Mouse (Mus musculus) embryonic facial prominence, embryonic 10.5 days (tissue): ENCODE results near the gene Ttc3. TPM values are rescaled to one million over a fixed set of nuclear protein-coding genes. Genes with fewer than 3 reads are reported as not detected.
"Not testable (repeated sequence)": the region's sequence is repeated elsewhere in the genome, so short reads cannot be mapped to it uniquely, and the experiment has no call there.

Source experiments
- DNase-seq: peaks from one replicate; pipeline ENCODE4 v3.0.0-alpha.2; 2017; ENCODE audit warnings: low spot score
- H3K27ac ChIP-seq: fragments of 300-500 bp; sonication (generic); replicated peaks from 2 replicates; pipeline ENCODE4 v1.5.1; 2016; ENCODE audit warnings: mild to moderate bottlenecking
- H3K27me3 ChIP-seq: fragments of 300-500 bp; sonication (generic); replicated peaks from 2 replicates; pipeline ENCODE4 v1.6.1; 2016; ENCODE audit warnings: low read depth, mild to moderate bottlenecking; ENCODE audit not compliant: poor library complexity, severe bottlenecking
- H3K36me3 ChIP-seq: fragments of 300-500 bp; sonication (generic); replicated peaks from 2 replicates; pipeline ENCODE4 v1.6.1; 2016; ENCODE audit warnings: mild to moderate bottlenecking, moderate library complexity
- H3K4me1 ChIP-seq: fragments of 300-500 bp; sonication (generic); 2 replicates; pipeline ENCODE4 v1.6.1; 2016
- H3K4me3 ChIP-seq: fragments of 300-500 bp; sonication (generic); 2 replicates; pipeline ENCODE4 v1.5.1; 2016; ENCODE audit warnings: mild to moderate bottlenecking, moderate library complexity
- H3K9me3 ChIP-seq: fragments of 300-500 bp; sonication (generic); 2 replicates; pipeline ENCODE4 v1.6.1; 2016; ENCODE audit warnings: mild to moderate bottlenecking
- WGBS: fragments of 180-500 bp; shearing (Covaris S2); methylation state at CpG from one replicate; pipeline ENCODE4 v1.1.7; 2016; 5-methylcytosine and 5-hydroxymethylcytosine counted together
- polyA plus RNA-seq: library from polyadenylated mRNA; unstranded; fragments of >200 nt; fragmentation: Nextera tagmentation; extraction: Ambion mirVana; gene quantifications from 2 replicates; pipeline ENCODE4 v1.2.1, GENCODE M21; 2016

Gene Ttc3
- polyA plus RNA-seq, 1 experiment from 2014 or later, result 304 TPM

DNA sequence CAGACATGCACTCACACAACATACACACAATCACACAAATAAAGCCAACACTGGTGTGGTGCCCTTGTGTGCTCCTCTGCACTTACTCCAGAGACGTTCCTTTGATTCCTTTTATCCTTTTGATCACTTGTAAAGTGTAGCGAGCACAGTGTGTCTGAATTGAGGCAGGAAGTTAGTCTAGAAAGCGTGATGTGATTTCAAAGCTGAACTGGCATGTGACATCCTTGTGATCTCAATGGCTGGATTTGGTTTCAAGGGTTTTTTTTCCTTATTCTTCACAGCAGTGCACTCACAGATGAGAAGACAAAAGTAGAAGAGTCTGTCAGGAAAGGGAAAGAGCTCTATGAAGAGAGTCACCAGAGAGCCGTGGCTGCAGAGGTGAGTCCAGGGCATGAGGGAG is 83.7 kb downstream of the Ttc3 start:
- Histone ChIP-seq H3K4me1 (no peaks in the 10 kb centered on the region), H3K9me3 (no peaks in the 10 kb centered on the region), H3K4me3 (no peak overlapping the region), H3K36me3 (peaks cover 100% of the 10 kb centered on the region), H3K27me3 (no peaks in the 10 kb centered on the region), H3K27ac (no peak overlapping the region)
- 77% methylated on average over 4 of the region's 4 CpGs for WGBS
- no peak for DNase-seq

DNA sequence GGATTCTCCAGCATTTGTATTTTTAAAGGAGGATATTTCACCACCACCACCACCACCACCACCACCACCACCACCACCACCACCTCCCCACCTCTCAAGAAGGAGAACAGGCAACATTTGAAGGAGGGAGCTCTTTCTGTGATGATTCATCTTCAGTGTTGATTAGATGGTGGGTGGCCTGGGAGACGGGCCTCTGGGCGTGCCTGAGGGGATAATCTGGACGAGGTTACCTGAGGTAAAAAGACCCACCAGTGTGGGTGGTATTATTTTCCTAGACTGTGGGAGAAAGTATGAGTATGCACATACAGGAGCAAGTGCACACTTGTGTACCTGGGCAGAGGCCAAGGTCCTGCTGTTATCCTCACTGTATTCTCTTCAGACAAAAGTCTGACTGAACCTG is 93.6 kb downstream of the Ttc3 start:
- Histone ChIP-seq H3K9me3 (no peaks in the 10 kb centered on the region), H3K27ac (no peak overlapping the region), H3K36me3 (peaks cover 100% of the 10 kb centered on the region), H3K27me3 (no peaks in the 10 kb centered on the region), H3K4me1 (no peaks in the 10 kb centered on the region), H3K4me3 (no peak overlapping the region)
- no peak for DNase-seq
- 95% methylated on average over 3 of the region's 3 CpGs for WGBS

DNA sequence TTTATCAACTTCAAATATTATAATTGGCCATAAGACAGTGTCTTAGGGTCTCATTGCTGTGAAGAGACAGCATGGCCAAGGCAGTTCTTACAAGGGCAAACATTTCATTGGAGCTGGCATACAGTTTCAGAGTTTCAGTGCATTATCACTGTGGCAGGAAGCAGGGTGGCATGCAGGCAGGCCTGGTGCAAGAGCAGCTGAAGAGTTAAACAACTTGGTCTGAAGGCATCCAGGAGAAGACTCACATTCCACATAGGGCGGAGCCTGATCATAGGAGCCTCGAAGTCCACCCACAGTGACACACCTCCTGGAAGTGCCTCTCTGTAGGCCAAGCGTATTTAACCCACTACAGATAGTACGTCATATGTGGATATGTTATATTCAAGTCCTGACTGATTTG is 95.5 kb downstream of the Ttc3 start:
- 93% methylated on average over 4 of the region's 4 CpGs for WGBS
- no peaks in the 10 kb centered on the region for H3K9me3 ChIP-seq
- H3K4me1 ChIP-seq, result no peaks in the 10 kb centered on the region
- H3K27ac ChIP-seq, result no peak overlapping the region
- peaks cover 100% of the 10 kb centered on the region for H3K36me3 ChIP-seq
- no peaks in the 10 kb centered on the region for H3K27me3 ChIP-seq
- no peak overlapping the region for H3K4me3 ChIP-seq
- no peak for DNase-seq

DNA sequence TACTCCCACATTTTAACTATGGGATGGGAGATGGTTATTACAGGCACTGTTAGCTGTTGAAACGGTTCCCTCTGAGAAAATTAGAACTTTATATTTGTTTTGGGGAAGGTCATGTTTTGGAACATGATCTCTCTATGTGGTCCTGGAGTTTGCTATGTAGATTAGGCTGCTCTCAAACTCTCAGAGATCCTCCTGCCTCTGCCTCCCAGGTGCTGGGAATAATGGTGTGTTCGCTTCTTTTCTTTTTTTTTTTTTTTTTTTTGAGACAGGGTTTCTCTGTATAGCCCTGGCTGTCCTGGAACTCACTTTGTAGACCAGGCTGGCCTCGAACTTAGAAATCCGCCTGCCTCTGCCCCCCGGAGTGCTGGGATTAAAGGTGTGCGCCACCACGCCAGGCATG is 95.9 kb downstream of the Ttc3 start:
- not testable (repeated sequence) for DNase-seq, H3K4me1 ChIP-seq, H3K9me3 ChIP-seq, H3K27ac ChIP-seq, H3K4me3 ChIP-seq, H3K27me3 ChIP-seq
- WGBS, result 94% methylated on average over 7 of the region's 7 CpGs
- peaks cover 100% of the 10 kb centered on the region for H3K36me3 ChIP-seq

DNA sequence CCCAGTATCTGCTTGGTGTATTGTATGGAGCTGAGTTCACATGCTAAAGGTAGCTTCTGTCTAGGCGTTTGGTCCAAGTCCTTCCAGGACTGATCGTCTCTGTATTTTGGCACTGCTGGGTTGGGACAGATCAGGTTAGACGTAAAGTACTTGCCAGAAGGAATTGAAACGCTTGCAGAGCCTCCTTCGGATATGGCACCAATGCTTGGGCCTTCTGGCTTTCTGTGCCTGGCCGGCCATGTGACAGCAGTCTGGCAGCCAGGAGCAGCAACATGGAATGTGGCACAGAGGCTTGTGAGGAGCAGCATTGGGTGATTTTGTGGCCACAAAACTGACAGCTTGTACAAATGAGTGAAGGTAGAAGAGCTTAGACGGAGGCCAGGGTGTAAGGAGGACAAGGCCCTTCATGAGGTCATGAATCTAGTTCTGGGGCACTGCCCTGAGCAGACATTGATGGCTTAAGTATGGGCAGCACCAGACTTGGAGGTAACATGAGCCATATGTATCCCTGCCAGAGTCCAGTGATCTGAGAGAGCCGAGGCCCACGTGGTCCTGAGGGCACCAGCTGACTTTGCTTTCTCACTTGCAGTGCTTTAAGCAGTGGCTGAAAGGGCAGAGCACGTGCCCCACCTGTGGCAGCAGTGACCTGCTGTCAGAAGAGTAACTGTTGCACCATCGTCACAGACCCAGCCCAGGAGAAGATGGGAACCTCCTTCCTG is 97.1 kb downstream of the Ttc3 start:
- no peak for DNase-seq
- H3K4me3 ChIP-seq, result no peak overlapping the region
- no peaks in the 10 kb centered on the region for H3K4me1 ChIP-seq
- H3K27me3 ChIP-seq, result no peaks in the 10 kb centered on the region
- no peaks in the 10 kb centered on the region for H3K9me3 ChIP-seq
- WGBS, result 89% methylated on average over 11 of the region's 11 CpGs
- H3K27ac ChIP-seq, result no peak overlapping the region
- H3K36me3 ChIP-seq, result peaks cover 99% of the 10 kb centered on the region

DNA sequence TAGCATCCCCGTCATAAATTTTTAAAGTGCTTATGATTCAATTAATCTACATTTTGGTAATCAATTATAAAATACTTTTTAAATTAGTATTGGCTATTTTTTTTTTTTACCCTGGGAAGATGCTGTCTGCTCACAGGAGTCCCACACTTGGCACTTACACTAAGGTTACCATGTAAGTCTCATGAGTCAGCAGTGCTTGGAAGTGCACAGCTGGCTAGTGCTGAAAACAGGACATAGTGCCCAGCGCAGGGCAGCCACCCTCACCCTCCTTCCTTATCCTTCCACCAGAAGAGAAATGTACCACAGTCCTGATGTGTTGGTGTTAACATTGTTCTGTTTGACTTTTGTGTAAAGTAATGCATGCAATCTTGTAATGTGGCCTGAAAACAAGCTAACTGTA is 98.0 kb downstream of the Ttc3 start:
- WGBS, result 95% methylated on average over 2 of the region's 2 CpGs
- DNase-seq, result no peak
- Histone ChIP-seq H3K27me3 (no peaks in the 10 kb centered on the region), H3K27ac (no peak overlapping the region), H3K36me3 (peaks cover 99% of the 10 kb centered on the region), H3K4me3 (no peak overlapping the region), H3K9me3 (no peaks in the 10 kb centered on the region), H3K4me1 (no peaks in the 10 kb centered on the region)

DNA sequence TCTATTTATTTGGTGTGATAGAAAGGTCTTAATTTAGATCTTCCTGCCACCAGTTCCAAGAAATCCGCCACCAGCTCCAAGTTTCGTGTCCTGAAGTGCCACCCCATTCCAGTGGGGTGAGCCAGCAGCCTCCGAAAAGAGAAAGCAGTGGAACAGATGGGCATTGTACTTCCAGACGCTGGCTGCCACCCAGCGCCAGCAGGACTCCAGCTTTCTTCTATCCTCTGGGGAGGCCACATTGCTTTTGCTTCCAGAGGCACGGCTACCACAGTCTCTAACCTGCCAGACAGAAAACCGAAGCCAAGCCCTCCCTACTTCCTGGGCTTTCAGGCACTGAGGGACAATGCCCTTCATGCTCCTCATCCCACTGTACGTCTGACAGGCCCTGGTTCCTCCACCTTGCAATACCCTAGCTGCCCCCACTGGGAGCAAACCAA is 102.1 kb downstream of the Ttc3 start:
- no peak for DNase-seq
- 69% methylated on average over 8 of the region's 8 CpGs for WGBS
- Histone ChIP-seq H3K4me1 (no peaks in the 10 kb centered on the region), H3K36me3 (peaks cover 65% of the 10 kb centered on the region), H3K4me3 (no peak overlapping the region), H3K27ac (no peak overlapping the region), H3K9me3 (no peaks in the 10 kb centered on the region), H3K27me3 (no peaks in the 10 kb centered on the region)

DNA sequence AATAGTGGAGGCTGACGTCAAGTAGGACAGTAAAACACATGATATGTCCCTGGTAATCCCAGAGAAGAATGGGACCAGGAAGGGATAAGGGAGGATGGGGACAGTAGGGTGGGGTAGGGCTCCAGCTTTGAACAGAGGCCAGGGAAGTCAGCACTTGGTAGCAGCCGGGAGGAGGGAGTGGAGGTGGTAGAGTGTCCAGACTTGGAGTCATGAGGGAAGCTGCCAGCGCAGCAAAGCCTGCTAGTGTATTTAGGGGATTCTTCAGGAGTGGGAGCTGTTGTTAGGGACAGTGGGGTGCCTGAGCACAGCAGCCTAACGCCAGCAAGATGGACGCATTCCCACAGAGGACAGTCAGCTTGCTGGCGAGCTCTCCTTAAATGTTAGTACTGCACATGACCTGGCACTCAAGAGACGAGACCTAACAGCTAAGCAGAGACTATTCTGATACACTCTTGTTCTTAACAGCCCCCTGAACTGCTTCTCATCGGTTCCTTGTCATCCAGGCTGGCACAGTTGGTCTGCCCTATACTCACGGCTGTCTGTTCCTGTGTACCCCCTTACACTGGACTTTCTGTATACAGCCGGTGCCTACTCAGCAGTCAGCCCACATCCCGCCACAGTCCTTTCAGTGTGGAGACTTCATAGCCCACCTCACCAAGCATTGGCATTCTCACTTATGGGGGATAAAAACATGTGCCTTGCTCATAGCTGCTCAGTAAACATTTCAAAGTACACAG is 102.8 kb downstream of the Ttc3 start:
- WGBS, result 90% methylated on average over 11 of the region's 11 CpGs
- Histone ChIP-seq H3K27me3 (no peaks in the 10 kb centered on the region), H3K27ac (no peak overlapping the region)

DNA sequence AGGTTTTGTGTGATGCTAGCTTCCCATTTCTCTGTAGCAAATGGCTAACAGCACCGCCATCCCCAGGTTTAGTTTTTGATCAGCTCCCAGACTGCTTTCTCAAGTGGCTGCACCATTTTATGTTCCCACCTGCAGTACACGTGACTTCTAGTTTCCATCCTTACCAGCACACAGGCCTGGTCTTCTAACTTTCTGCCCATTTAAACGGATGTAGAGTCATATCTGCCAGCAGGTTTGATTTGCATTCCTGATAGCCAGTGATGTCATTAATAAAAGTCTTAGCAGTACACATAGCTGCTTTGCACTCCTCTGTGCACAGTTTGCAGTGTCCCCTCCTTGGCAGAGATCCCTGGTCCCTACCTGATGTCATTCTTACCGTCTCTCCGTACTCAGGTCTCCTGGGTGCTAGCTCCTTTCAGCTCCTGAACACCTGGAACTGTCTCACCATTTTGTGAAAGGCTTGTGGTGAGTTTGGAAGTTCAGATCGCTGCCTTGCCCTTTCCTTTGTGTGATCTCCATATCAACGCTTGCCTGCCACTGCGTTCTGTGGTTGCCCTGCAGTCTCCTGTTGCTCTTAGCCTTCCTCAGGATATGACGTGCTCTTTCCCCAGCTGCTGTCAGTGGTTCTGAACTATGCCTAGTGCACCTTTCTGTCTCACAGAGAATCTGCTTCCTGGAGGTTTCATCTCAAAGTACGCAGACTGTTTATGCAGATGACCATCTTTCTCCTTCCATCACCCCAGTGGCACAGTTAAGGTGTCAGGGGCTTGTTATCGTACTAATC is 114.5 kb downstream of the Ttc3 start:
- DNase-seq, result no peak
- H3K27ac ChIP-seq, result no peak overlapping the region
- 84% methylated on average over 11 of the region's 11 CpGs for WGBS

More for the DNA sequence above, 102.8 kb downstream of the Ttc3 start:
- no peak for DNase-seq
- no peaks in the 10 kb centered on the region for H3K9me3 ChIP-seq
- no peak overlapping the region for H3K4me3 ChIP-seq
- peaks cover 58% of the 10 kb centered on the region for H3K36me3 ChIP-seq
- no peaks in the 10 kb centered on the region for H3K4me1 ChIP-seq

DNA sequence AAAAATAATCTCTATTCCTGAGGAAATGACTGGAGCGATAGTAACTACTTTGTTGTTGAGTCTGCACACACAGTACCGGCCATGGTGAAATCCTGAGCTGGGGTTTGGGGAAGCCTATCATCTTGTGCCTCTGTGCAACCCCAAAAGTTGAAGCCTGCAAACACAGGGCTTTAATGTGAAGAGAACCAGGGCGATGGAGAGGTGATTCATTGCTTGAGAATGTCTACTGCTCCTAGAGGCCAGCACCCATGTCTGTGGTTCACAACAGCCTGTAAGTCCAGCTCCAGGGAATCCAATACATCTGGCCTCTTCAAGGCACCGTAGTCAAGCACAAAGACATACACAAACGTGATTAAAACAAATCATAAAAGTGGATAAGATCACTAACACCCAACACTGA is 116.9 kb downstream of the Ttc3 start:
- WGBS, result 87% methylated on average over 5 of the region's 5 CpGs
- Histone ChIP-seq H3K36me3 (no peaks in the 10 kb centered on the region), H3K27me3 (no peaks in the 10 kb centered on the region), H3K4me3 (no peak overlapping the region), H3K4me1 (no peaks in the 10 kb centered on the region), H3K27ac (no peak overlapping the region), H3K9me3 (no peaks in the 10 kb centered on the region)
- no peak for DNase-seq

More for the DNA sequence above, 114.5 kb downstream of the Ttc3 start:
- H3K9me3 ChIP-seq, result no peaks in the 10 kb centered on the region
- H3K4me3 ChIP-seq, result no peak overlapping the region
- H3K27me3 ChIP-seq, result no peaks in the 10 kb centered on the region
- no peaks in the 10 kb centered on the region for H3K4me1 ChIP-seq
- no peaks in the 10 kb centered on the region for H3K36me3 ChIP-seq

DNA sequence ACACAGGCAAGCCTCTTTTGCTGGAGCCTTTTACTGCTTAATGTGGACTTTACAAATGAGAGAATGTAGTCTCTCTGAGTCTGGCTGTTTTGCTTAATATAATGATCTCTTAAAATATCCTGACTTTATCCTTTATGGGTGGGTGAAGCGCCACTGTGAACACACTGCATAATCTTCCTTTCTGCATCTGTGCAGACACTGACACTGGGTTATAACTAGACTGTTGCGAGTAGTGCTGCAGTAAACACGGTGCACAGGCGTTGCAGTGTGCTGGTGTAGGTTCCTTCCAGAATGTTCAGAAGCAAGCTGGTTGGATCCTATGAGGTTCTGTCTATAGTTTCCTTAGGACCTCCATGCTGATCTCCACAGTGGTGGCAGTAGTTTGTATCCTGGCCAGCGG is 118.9 kb downstream of the Ttc3 start:
- Histone ChIP-seq H3K27ac (no peak overlapping the region), H3K9me3 (no peaks in the 10 kb centered on the region), H3K4me3 (no peak overlapping the region), H3K27me3 (no peaks in the 10 kb centered on the region), H3K36me3 (no peaks in the 10 kb centered on the region), H3K4me1 (no peaks in the 10 kb centered on the region)
- WGBS, result 92% methylated on average over 5 of the region's 5 CpGs
- DNase-seq, result no peak

DNA sequence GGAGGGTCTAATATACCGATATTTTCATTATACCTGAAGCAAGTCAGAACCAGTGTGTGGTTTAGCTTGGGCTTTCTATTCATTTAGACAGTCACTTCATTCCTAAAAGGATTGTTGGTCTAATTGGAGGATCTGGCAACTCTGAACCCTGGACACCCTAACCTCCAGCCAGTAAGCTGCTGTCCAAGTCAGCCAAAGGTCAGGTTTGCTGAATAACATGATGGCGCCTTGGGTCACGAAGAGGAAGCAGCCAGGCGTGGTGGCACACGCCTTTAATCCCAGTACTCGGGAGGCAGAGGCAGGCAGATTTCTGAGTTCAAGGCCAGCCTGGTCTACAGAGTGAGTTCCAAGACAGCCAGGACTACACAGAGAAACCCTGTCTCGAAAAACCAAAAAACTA is 126.8 kb downstream of the Ttc3 start:
- 95% methylated on average over 7 of the region's 7 CpGs for WGBS
- H3K4me3 ChIP-seq, H3K27me3 ChIP-seq, H3K27ac ChIP-seq, DNase-seq, H3K9me3 ChIP-seq, H3K4me1 ChIP-seq: not testable (repeated sequence)
- H3K36me3 ChIP-seq, result peaks cover 65% of the 10 kb centered on the region
